16 mouse cellular contexts compared by ENCODE assay signal in the genomic region with DNA sequence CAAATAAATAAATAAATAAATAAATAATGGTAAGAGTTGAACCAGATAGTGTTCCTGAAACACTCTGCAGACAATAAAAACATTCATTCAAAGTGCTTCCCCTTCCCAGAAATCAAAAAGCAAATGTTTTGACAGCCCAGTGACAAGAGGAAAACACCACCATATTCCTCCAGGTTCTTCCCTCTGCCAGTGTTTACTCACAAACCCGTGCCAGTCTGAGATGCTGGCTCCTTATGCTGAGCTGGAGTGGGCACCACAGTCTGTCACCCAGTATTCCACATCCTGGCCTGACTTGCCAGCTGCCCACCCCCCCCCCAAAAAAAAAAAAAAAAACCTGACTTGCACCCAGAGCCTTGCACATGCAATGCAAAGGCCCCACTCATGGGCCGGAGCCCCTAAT.
"Had no signal": no experiment of that assay in that cellular context is flagged by ENCODE, and none has a peak within 500 bp of the region (broad histone marks: within the 10 kb centered on the region; RNA-seq: fewer than 3 reads in every experiment).

No protein-coding gene starts in this region.

- H3K4me3 ChIP-seq: limb, embryonic 12.5 days; limb, embryonic 15.5 days; midbrain, embryonic 12.5 days; midbrain, embryonic 15.5 days; neural tube, embryonic 12.5 days; stomach, embryonic 15.5 days had no signal

- ATAC-seq: liver, postnatal 0 days; lung, postnatal 0 days; midbrain, embryonic 15.5 days had no signal

- H3K4me1 ChIP-seq: midbrain, embryonic 15.5 days had no signal

- H3K36me3 ChIP-seq: limb, embryonic 12.5 days; limb, embryonic 15.5 days; midbrain, embryonic 12.5 days; midbrain, embryonic 15.5 days; neural tube, embryonic 12.5 days; stomach, embryonic 15.5 days had no signal

- H3K27ac ChIP-seq: limb, embryonic 12.5 days; limb, embryonic 15.5 days; liver, embryonic 14.5 days; macrophage; midbrain, embryonic 12.5 days; midbrain, embryonic 15.5 days; neural tube, embryonic 12.5 days; stomach, embryonic 15.5 days had no signal

- H3K27me3 ChIP-seq: limb, embryonic 12.5 days; limb, embryonic 15.5 days; midbrain, embryonic 12.5 days; midbrain, embryonic 15.5 days; neural tube, embryonic 12.5 days; stomach, embryonic 15.5 days had no signal

- DNase-seq: liver, postnatal 0 days; lung, embryonic 14.5 days; retina, postnatal 1 day; right cerebral cortex, postnatal 25 days; spleen, adult 18-20 months; thymus, postnatal 36 days had no signal

- H3K9ac ChIP-seq: limb, embryonic 12.5 days; limb, embryonic 15.5 days; liver, embryonic 14.5 days; liver, postnatal 0 days; lung, embryonic 14.5 days; midbrain, embryonic 12.5 days; midbrain, embryonic 15.5 days; stomach, embryonic 15.5 days had no signal

- H3K9me3 ChIP-seq: limb, embryonic 12.5 days; limb, embryonic 15.5 days; midbrain, embryonic 12.5 days; midbrain, embryonic 15.5 days; neural tube, embryonic 12.5 days; stomach, embryonic 15.5 days had no signal

- H3K4me2 ChIP-seq: limb, embryonic 12.5 days; limb, embryonic 15.5 days; liver, embryonic 11.5 days; lung, embryonic 14.5 days; midbrain, embryonic 12.5 days; midbrain, embryonic 15.5 days; neural tube, embryonic 12.5 days; stomach, embryonic 15.5 days had no signal
